Mouse (Mus musculus): Measurements from ENCODE around the gene Mnat1.

Gene Mnat1

GRCm38 (mm10) chr12:73230196-73230595 lies 106.7 kb downstream of the Mnat1 start:
- no peak for DNase-seq (ENCODE audit: low read depth in 1 of 2, low spot score in 2 of 2)

GRCm38 (mm10) chr12:73231552-73231951 lies 108.0 kb downstream of the Mnat1 start:
- DNase-seq (ENCODE audit: low read depth in 1 of 2, low spot score in 2 of 2): no peak

- DNase-seq (ENCODE audit: low read depth in 1 of 2, low spot score in 2 of 2): no peak
These were observed 109.1 kb downstream of the Mnat1 start for GRCm38 (mm10) chr12:73232586-73232985.

GRCm38 (mm10) chr12:73241960-73242359 lies 118.4 kb downstream of the Mnat1 start:
- DNase-seq (ENCODE audit: low read depth in 1 of 2, low spot score in 2 of 2): no peak

GRCm38 (mm10) chr12:73245687-73246086 lies 122.2 kb downstream of the Mnat1 start:
- DNase-seq (ENCODE audit: low read depth in 1 of 2, low spot score in 2 of 2): no peak

- no peak for DNase-seq (ENCODE audit: low read depth in 1 of 2, low spot score in 2 of 2)
These were observed 131.5 kb downstream of the Mnat1 start for GRCm38 (mm10) chr12:73255006-73255405.

GRCm38 (mm10) chr12:73259269-73259668 lies 135.8 kb downstream of the Mnat1 start:
- no peak for DNase-seq (ENCODE audit: low read depth in 1 of 2, low spot score in 2 of 2)

GRCm38 (mm10) chr12:73260339-73260738 lies 136.8 kb downstream of the Mnat1 start:
- DNase-seq (ENCODE audit: low read depth in 1 of 2, low spot score in 2 of 2): no peak

GRCm38 (mm10) chr12:73265381-73265978 lies 142.0 kb downstream of the Mnat1 start:
- no peak for DNase-seq (ENCODE audit: low read depth in 1 of 2, low spot score in 2 of 2)

- no peak for DNase-seq (ENCODE audit: low read depth in 1 of 2, low spot score in 2 of 2)
These were observed 143.1 kb downstream of the Mnat1 start for GRCm38 (mm10) chr12:73266597-73266996.

GRCm38 (mm10) chr12:73268497-73268896 lies 145.0 kb downstream of the Mnat1 start:
- no peak for DNase-seq (ENCODE audit: low read depth in 1 of 2, low spot score in 2 of 2)

GRCm38 (mm10) chr12:73269531-73269930 lies 146.0 kb downstream of the Mnat1 start:
- DNase-seq (ENCODE audit: low read depth in 1 of 2, low spot score in 2 of 2): no peak

GRCm38 (mm10) chr12:73269933-73270332 lies 146.4 kb downstream of the Mnat1 start:
- no peak for DNase-seq (ENCODE audit: low read depth in 1 of 2, low spot score in 2 of 2)

GRCm38 (mm10) chr12:73274921-73275320 lies 151.4 kb downstream of the Mnat1 start:
- DNase-seq (ENCODE audit: low read depth in 1 of 2, low spot score in 2 of 2): no peak

- peak; percentile 88 for DNase-seq (ENCODE audit: low read depth in 1 of 2, low spot score in 2 of 2)
These were observed 163.0 kb downstream of the Mnat1 start, which contains the start of the genes Trmt5 and Slc38a6 for GRCm38 (mm10) chr12:73286287-73287092. Gene Trmt5, minus strand, starts transcription at chr12:73286710. Gene Slc38a6, plus strand, starts transcription at chr12:73286779.

GRCm38 (mm10) chr12:73287609-73288008 lies 164.1 kb downstream of the Mnat1 start:
- no peak for DNase-seq (ENCODE audit: low read depth in 1 of 2, low spot score in 2 of 2)

- DNase-seq (ENCODE audit: low read depth in 1 of 2, low spot score in 2 of 2): no peak
These were observed 165.1 kb downstream of the Mnat1 start for GRCm38 (mm10) chr12:73288626-73289025.

- DNase-seq (ENCODE audit: low read depth in 1 of 2, low spot score in 2 of 2): no peak
These were observed 171.4 kb downstream of the Mnat1 start for GRCm38 (mm10) chr12:73294884-73295283.

- no peak for DNase-seq (ENCODE audit: low read depth in 1 of 2, low spot score in 2 of 2)
These were observed 172.1 kb downstream of the Mnat1 start for GRCm38 (mm10) chr12:73295505-73296140.

GRCm38 (mm10) chr12:73298621-73299020 lies 175.1 kb downstream of the Mnat1 start:
- DNase-seq (ENCODE audit: low read depth in 1 of 2, low spot score in 2 of 2): no peak

- DNase-seq (ENCODE audit: low read depth in 1 of 2, low spot score in 2 of 2): no peak
These were observed 177.0 kb downstream of the Mnat1 start for GRCm38 (mm10) chr12:73300531-73300930.

- no peak for DNase-seq (ENCODE audit: low read depth in 1 of 2, low spot score in 2 of 2)
These were observed 181.1 kb downstream of the Mnat1 start for GRCm38 (mm10) chr12:73304636-73305035.

All from monocyte, adult 2 months (primary cell).